Mouse (Mus musculus) kidney, adult 2 months (tissue): ENCODE measurements around the gene Kcnmb2.

ENCODE experiments used
- CTCF ChIP-seq: fragments of 200-500 bp; conservative IDR thresholded peaks from 2 replicates; pipeline ENCODE4 v1.5.1; 2011; ENCODE audit warnings: low read depth, mild to moderate bottlenecking, control low read depth, low read length, moderate library complexity, mixed read lengths; ENCODE audit not compliant: insufficient read depth, insufficient read length
- POLR2A ChIP-seq: fragments of 200-500 bp; IDR thresholded peaks from one replicate; pipeline ENCODE4 v1.6.1; 2011; ENCODE audit warnings: low read depth, low read length, control low read depth

DNA sequence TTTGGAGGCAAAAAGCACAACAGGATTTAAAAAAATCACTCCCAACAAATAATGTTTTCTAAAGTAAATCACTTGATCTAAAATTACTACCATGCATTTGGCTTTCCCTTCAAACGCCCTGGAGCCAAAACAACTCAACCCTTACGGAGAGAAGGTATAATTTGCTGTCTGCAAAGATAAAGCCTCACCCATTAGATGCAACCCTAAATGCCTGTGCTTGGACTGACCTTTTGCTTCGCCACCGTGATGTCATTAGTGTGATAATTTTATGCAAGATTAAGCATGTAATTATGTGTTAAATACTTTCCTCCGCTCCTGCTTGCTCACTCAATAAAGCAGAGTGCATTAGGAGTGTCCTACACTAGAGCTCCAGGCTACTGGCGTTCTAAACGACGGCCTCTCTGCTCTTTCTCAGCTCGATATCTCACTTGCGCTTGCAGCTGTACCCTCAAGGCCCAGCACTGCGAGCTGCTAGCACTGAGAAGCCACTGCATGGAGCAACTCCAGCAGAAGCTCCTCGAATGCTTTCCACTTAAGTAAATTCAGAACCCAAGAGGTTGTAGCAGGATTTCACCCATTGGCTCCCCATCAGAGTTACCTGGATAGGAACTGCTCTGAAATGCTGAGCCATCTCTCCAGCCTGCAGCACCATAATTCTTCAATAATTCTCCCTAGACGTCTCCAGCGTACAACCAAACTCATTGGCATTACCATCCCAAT, 247.7 kb downstream of the Kcnmb2 start:
- no peak for TF ChIP-seq POLR2A
- no peak for TF ChIP-seq CTCF
